Mouse (Mus musculus) E14TG2a.4 (cell line): ENCODE data around the gene Pax1.

ENCODE experiments used
- CTCF ChIP-seq: conservative IDR thresholded peaks from 2 replicates; pipeline ENCODE4 v1.5.1; 2014; ENCODE audit warnings: low read length
- NANOG ChIP-seq: IDR thresholded peaks from 2 replicates; pipeline ENCODE4 v1.6.1; 2014; ENCODE audit warnings: borderline replicate concordance, low read length, mixed read lengths
- POU5F1 ChIP-seq: IDR thresholded peaks from 2 replicates; pipeline ENCODE4 v1.6.1; 2014; ENCODE audit warnings: low read length, borderline replicate concordance

GRCm38 (mm10) chr2:147383373-147383772 is 21.6 kb downstream of the Pax1 start:
- TF ChIP-seq CTCF, result no peak
- TF ChIP-seq POU5F1, result no peak
- no peak for TF ChIP-seq NANOG
